Mouse (Mus musculus): Measurements from ENCODE around the gene Mgat3.

The Mgat3 gene

DNA sequence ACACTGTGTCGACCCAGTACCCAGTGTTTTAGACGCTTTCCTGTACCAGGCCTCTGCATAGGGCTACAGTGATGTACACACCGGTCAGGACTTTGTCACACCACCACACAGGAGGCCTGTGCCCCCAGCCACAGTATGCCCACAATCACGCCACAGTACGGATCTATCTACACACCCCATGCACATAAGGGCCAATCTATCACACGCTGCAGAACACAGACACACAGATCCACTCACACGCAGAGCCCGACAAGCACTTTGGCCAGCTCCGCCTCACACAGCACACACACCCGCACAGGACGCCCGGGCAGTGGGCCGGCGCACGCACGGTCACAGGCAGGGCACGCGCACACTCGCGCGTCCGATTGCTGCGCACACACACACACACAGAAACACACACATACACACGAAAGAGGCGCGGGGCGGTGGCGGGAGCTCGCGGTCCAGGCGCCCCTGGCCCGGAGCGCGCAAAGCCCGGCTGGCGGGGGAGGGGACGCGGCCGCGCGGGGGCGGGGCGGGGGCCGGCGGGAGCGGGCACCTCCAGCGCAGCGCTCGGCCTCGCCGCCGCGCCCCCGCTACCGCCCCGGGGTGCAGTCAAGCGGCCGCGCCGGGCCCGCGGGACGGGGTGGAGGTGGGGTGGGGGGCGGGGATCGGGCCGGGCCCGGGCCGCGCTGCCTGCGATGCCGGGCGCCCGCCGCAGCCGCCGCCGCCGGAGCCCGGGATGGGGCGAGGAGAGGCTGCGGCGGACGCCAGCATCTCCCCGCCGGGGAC, at the start of gene Mgat3:
Gene Mgat3 (plus strand): TSS at position 721 of the 771 bp plus-strand sequence.
- CTCF ChIA-PET: interaction anchor here (0.5 kb wide), 1 partner anchor 77 kb away, joined by 4 read pairs; no protein-coding TSS in a partner anchor

DNA sequence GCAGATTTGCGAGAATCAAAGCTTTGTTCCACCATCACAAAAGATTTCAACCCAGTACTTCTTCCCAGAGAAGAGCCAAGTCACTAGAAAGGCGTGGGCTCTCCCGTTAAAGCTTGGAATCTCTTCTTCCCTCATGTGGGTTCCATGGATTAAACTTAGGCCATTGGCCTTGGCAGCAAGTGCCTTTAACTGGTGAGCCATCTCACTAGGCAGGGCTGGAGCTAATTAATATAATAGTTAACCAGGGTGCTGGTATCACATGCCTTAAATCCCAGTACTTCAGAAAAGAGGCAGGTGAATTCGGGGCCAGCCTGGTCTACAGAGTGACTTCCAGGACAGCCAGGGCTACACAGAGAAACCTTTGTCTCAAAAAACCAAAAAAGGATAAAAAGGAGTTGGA, 48.9 kb upstream of the Mgat3 start:
- CTCF ChIA-PET: no interaction called here

DNA sequence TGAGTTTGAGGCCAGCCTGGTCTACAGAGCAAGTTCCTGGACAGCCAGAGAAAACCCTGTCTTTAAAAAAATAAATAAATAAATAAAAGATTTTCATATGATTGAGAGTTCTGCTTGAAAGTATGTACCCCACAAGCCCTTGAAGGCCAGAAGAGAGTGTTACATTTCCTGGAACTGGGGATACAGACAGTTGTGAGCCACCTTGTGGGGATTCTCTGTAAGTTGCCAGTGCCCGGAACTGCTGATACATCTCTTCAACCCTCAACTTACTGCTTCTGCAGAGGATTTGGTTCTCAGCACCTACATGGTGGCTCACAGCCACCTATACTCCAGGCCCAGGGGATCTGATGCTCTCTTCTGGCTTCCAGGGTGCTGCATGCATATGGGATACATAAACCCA, 46.3 kb upstream of the Mgat3 start:
- CTCF ChIA-PET: interaction anchor here (0.7 kb wide), 1 partner anchor 53 kb away, joined by 3 read pairs; no protein-coding TSS in a partner anchor

DNA sequence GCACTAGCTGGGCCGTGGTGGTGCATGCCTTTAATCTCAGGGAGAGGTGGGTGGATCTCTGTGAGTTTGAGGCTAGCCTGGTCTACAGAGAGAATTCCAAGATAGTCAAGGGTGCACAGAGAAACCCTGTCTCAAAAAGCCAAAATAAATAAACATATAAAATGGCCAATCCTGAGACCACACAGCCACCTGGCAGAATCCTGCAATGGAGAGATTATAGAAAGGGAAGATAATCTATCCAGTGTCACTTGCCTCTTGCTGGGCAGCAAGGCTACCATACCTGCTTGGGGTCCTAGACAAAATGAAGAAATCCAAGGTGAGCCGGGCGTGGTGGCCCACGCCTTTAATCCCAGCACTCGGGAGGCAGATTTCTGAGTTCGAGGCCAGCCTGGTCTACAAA, 43.5 kb upstream of the Mgat3 start:
- CTCF ChIA-PET: interaction anchor here (0.7 kb wide), 1 partner anchor 23 kb away, joined by 5 read pairs; no protein-coding TSS in a partner anchor

DNA sequence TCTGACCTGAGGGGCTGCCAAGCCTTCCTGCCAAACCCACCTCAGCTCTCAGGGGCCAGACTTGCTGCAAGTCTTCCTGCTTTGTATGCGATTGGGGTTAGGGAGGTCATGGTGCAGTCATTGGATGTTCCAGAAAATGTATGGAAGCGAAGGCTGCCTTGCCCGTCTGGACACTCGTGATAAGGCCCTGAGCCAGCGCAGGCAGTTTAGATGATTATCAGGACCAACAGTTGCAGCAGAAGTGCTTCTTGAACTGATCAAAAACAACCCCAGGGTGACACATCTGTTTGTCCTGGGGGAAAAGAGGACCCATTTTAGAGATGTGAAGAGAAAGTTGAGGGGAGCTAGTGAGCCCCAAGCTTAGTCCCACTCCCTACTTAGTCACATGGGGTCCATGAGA, 42.8 kb upstream of the Mgat3 start:
- CTCF ChIA-PET: interaction anchor here (0.7 kb wide), 1 partner anchor 22 kb away, joined by 5 read pairs; no protein-coding TSS in a partner anchor

DNA sequence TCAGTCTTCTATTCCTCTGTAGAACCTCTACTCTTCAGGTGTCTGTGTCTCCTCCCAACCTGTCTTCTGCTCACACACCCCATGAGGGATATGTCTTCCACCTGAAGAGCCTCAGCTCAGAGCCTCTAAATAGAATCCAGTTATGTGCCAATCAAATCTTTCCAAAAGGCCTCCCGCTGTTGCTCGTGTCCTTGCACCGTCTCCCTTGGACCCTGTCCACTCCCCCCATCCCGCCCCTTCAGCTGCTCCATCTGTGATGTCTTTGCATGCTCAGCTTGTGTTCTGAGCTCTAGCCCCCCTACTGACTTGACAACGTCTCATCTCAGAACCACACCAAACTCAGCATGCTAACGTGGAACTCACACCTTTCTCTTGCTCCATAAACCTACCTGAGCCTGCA, 42.1 kb upstream of the Mgat3 start:
- CTCF ChIA-PET: no interaction called here

DNA sequence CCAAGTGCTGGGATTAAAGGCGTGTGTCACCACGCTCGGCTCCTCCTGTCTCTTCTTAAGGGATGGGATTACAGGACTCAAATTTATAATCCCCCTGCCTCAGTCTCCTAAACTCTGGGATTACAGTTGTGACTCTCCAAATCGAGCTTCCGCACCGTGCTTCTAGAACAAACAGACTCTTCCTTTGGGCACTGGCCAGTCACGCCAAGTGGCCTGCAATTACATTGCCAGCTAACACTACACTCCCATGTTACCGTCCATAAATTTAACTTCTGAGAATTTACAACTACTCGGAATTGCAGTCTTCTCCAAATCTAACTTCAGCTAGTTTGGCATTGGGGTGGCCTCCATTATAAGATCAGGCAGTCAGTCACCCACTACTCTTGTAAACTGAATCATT, 41.1 kb upstream of the Mgat3 start:
- CTCF ChIA-PET: interaction anchor here (0.7 kb wide), 1 partner anchor 1363 kb away, joined by 3 read pairs; no protein-coding TSS in a partner anchor

DNA sequence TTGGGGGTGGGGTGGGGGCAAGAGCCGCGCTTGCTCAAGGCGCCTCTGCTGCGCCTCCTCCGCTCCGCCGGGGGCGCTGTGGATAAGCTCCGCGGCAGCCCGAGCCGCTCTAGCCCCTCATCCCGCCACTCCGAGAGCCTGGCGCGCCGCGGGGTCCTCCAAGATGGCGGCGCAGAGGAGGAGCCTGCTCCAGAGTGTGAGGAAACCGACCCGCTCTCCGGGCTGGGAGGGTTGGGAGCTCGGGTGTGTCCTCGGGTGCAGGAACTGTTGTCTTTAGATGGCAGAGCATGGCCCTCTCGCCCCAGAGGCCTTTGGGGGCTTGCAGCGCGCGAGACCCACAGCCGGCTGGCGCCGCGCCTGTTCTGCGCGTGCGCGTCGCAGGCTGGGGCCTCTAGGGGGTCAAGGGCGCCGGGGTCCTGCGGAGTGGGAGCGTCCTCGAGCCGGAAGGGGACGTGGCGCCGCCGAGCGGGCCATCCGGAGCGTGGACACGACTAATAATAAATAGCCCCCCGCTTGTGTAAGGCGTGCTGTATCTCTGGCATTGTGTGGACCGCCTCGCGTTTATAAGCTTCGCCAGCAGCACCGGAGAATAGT, 40.4 kb upstream of the Mgat3 start, which contains the start of gene Tab1:
Gene Tab1 (plus strand): TSS at position 135 of the 594 bp plus-strand sequence.
- CTCF ChIA-PET: interaction anchor here (0.5 to 0.7 kb wide), 2 partner anchors 780 to 1364 kb away, joined by 3 to 19 read pairs; no protein-coding TSS in a partner anchor

DNA sequence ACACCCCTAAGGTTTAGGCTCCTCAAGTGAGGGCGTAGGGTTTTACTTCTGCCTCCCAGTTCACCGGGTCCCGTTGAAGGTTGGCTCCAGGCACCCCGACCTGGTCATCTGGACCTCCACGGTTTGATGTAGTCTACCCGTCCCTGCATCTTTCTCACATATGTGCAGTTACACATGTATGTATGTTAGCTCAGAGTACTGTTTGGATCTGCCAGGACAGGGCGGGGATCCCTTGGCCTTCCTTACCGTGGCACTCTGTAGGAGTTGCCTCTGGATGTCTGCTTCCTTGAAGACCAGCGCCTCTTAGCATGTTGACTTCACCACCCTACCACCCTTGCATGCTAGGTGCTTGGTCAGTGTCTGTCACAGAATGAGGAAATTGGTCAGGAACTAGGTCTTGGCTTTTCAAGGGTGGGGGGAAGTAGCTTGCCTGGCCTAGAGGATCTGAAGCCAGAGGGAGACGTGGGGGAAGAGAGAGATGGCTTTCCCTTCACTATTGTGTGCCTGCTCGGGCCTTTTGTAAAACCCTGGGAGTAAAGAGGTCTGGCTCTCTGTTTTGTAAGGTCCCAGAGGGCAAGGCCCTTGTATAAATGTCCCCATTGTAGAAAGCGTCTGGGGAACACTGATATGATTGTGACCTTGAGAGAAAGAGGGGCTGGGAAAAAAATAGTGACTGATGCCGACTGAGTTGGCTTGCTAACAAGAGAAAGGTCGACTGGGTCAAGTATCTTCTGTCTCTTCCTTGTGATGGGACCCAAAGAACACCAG, 39.7 kb upstream of the Mgat3 start:
- CTCF ChIA-PET: interaction anchor here (0.5 kb wide), 1 partner anchor 781 kb away, joined by 19 read pairs; no protein-coding TSS in a partner anchor

DNA sequence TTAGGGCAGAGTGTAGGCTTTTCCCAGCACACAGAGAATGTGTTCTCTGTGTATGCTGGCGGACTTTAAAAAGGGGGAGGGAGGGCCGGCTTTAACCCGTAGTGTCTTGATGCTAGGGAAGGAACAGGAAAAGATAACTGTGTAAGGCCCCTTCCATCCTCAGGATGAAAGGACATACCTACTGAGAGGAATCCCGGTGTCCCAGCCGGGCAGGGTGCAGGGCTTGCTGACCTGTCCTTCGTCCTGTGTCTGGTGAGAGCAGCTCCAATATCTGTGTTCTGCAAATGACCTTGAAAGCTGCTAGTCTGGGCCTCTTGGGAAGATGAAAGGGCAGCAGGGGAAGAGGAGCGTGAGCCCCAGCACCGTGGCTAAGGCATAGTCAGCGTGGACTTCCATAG, 39.1 kb upstream of the Mgat3 start:
- CTCF ChIA-PET: no interaction called here

DNA sequence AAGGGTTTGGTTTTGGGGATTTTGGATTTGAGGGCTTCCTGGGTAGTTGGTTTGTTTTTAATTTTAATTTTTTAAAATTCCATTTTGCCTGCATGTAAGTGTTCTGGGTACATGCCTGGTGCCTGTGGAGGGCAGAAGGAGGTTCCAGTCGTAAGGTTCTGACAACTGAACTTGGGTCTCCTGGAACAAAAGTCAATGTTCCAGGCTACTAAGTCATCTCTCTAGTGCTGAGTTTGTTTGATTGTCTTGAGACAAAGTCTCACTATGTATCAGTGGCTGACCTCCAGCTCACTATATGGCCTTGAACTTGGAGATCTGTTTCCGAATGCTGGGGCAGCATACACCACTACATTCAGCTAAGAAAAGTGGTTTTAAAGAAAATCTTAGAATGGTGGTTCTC, 38.0 kb upstream of the Mgat3 start:
- CTCF ChIA-PET: no interaction called here

DNA sequence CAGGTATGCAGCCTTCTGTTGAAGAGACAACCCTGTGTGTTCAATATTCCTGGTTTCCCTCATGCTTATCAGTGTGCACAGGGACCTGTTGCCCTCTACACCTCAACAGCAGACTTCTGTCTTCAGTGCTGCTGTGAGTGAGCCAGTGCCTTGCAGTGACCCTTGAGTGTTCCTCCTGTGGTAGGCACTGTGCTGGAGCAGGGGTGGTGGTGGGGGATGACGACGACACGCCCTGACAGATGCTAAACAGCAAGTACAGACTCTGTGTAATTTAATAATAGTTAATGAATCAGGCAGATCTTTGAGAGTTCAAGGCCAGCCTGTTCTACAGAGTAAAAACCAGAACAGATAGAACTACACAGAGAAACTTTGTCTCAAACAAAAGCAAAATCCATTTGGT, 36.9 kb upstream of the Mgat3 start:
- CTCF ChIA-PET: no interaction called here

DNA sequence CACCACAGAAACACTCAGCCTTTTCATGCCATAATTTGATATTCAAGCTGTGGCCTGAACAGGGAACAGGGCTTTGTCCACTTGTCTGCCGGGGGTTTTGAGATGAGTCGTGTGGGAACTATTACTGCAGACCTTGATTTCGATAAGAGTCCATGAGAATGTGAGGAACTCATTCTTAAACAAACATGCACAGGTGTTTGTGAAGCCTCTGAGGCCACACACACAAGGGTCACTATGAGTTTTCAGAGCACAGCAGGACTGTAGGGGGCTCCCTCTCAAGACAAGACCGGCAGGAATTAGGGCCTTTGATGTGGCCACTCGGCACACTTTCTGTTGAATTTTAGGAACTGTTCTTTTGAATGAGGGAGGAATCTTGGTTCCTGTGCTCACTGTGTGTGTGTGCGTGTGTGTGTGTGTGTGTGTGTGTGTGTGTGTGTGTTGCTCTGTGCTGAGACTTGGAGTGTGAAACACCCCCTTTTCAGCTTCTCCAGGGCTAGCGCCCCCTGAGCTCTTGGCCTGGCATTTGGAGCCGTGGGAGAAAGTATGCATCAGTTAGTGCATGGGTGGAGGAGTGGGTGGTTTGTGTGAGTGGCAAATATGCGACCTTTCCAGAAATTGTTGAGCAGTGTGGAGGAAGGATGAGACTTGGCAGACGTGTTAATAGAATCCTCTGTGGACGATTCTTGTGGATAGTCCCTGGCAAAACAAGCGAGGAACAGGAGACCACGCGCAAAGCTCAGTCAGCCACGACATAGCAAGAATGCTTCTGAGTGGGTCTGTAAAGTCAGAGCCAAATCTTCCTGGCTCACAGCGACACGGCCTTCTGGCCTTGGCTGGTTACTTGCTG, 35.4 kb upstream of the Mgat3 start:
- CTCF ChIA-PET: interaction anchor here (0.7 kb wide), 1 partner anchor 764 kb away, joined by 3 read pairs; no protein-coding TSS in a partner anchor

DNA sequence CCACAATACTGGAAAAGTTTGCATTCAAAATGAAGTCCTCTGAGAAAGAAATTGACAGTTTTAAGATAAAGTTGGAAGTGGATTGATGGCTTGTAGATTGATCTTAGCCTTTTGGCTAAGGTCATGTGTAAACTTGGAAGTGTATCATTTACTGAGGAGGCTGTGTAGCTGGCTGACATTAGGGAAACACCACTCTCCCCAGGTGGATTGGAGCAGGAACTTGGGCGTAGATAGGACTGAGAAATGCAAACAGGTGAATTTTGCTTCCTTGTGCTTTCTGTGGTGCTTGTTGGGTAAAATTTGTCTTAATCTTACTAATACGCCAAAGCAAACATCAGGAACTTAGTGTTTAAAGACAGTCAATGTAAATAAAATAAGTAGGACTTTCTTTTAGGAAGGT, 33.2 kb upstream of the Mgat3 start:
- CTCF ChIA-PET: no interaction called here

DNA sequence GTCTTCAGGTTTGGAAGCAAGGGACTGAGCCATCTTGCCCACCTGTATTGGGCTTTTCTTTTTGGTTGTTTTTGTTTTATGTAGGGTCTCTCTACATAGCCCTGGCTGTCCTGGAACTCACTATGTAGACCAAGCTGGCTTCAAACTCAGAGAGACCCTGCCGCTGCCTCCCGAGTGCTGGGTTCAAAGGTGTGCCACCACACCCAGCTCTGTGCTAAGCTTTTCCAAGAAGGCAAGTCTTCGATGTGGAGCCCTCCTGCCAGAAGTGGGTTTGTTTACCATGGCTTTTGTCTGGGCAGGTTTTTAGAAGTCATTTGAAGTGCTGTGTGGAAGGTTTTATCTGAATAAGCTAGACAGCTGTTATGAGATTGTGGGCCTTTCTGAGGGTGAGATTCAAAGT, 32.6 kb upstream of the Mgat3 start:
- CTCF ChIA-PET: no interaction called here

DNA sequence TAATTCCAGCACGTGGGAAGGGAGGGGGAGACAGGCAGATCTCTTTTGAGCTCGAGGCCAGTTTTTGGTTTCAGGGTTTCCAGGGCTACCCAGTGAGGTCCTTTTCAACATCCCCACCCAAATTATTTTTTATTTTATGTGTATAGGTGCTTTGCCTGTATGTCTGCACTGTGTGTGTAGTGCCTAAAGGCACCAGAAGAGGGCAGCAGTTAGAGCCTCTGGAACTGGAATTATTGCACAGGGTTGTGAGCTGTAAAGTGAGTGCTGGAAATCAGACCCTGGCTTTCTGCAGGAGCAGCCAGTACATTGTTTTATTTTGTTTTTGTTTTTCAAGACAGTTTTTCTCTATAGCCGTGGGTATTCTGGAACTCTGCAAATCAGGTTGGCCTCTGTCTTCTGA, 31.4 kb upstream of the Mgat3 start:
- CTCF ChIA-PET: no interaction called here

DNA sequence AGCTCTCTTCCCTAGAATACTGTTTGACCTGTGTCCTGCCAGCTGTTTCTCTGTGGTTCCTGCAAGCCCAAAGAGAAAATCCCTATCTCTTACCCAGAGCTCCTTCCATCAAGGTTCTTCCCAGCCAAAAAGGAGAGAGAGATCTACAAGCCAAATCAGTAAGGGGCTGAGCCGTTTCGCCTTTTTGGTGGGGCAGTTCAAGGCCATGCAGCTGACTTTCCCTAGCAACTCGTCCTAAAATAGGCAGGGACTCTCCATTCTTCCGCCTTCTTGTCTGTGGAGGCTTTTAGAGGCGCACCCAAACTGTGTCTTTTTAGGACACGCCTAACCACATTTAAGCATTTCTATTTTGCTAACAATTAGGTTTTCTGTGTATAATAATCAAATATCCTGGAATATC, 29.8 kb upstream of the Mgat3 start:
- CTCF ChIA-PET: no interaction called here

DNA sequence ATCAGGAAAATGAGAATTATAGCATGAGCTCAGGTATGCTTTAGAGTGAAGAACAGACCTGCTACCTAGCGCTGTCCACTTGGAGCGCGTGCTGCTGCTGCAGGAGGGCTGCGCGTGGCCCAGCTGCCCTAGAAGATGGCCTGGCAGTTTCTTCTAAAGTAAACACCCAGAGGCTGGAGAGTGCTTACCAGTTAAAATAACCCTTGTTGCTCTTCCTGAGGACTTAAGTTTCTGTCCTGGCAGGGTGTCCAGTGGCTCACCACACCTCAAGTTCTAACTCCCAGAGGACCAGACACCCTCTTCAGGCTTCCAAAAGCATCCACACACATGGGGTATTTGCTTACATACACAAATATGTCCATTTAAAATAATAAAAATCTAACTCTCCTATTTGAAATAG, 28.1 kb upstream of the Mgat3 start:
- CTCF ChIA-PET: no interaction called here

DNA sequence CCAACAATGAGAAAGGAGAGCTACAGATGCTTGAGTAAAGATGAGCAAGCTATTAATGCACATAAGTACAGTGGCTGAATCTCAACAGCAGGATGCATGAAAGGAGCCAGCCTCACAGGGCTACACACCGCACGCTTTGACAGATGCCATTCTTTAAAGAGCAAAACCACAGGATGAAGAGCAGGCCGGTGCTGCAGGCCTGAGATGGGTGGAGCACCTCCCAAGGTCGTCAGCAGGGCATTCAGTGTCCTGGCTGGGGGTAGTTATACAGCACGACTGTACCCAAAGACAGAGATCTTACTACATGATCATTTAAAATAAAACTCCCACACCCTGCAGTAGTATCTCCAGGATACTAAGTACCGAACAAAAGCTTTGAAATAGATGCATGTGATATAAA, 27.4 kb upstream of the Mgat3 start:
- CTCF ChIA-PET: no interaction called here

DNA sequence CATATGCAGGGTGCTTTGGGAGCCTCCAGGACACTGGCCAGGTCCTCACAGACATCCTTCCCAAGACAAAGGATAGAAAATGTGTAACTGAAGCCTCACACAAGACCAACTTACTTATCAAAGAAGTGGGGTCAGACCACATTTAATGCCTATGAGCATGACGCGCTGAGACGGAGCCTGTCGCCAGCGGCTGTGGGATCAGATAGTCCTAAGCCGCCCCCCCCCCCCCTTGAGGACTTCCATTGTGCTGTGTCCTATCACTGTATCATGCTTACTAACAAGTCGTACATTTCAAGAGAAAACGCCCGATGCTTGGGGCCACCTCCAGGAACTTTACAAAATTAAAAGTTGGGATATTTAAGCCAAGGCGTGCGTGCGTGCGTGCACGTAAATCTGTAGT, 26.4 kb upstream of the Mgat3 start:
- CTCF ChIA-PET: no interaction called here

DNA sequence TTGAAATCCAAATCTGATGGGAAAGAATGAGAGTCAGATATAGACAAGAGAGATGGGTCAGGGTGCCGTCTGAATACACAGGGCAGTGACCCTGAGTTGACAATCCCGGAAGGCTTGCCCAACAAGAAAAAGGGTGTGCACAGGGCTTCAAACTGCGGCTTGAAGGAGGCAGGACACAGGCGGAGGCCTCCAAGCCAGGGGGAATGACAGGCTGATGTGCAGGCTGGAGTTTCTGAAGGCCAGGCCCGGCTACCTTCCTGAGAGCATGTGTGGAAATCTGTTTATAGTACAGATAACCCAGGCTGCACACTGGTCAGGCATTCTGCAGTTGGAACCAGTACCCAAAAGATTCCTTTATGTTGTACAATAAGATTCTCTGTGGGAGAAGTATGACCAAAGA, 26.0 kb upstream of the Mgat3 start:
- CTCF ChIA-PET: no interaction called here

All from spleen, embryonic (tissue).